Mouse (Mus musculus): ENCODE measurements at regions not wholly inside any gene's neighbourhood (a gene's known extent, or its start where the extent isn't known, plus 50 kb on each side); places are given as distances from the start of the nearest gene placed in this dataset.
A peak's percentile ranks its signal among the peaks of the same experiment; 100 is the strongest.

DNA sequence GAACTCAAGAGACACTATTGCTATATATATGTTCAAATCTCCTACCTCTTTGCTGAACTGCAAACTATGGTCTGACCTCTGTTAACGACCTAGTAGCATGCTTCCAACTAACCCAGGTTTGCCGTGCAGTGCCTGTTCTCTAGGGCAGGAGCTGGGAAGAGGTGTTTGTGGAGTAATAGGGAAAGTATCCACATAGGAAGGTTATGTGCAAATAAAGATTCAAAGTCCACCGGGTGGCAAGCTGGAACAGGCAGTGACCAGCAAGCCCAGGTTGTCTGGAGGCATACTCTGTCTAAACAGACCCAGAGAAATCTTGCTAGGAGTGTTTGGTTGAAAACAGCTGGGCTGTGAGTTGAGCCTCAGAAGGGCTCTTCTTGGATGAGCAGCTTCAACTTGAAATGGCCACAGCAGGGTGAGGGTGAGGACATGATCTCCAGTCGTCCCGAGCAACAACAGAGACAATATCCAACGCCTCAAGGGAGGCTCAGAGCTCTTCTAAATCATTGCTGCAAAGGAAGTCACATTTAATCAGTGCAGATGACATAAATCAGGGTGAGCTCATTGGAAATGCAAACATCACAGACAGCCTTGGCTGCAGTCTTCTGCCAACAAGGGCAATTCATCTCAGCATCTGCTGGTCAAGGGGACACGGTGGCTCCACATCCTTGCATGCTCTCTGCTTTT is 846.7 kb downstream of the Synb start:
- DNase-seq (ENCODE audit: low spot score in 2 of 2): peak in 1 of 2 experiments; percentile 6

DNA sequence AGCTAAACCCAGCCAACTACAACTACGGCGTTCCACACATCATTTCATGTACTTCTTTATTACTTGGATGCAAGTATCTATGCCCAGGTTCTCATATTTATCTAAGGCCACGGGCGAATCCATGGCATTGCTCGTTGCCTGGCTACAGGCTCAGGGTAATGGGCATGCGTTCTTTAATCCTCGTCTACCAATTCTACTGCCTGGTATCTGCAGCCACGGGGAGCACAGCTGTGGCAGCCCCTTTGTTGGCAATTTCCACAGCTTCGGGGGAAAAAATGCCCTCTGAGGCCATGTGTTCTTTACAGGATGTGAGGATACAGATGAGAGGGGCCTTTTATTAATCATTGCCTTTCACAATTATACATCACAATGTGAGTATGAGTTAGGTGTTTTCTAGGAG is 860.8 kb downstream of the Synb start:
- DNase-seq (ENCODE audit: low spot score in 2 of 2): no peak

DNA sequence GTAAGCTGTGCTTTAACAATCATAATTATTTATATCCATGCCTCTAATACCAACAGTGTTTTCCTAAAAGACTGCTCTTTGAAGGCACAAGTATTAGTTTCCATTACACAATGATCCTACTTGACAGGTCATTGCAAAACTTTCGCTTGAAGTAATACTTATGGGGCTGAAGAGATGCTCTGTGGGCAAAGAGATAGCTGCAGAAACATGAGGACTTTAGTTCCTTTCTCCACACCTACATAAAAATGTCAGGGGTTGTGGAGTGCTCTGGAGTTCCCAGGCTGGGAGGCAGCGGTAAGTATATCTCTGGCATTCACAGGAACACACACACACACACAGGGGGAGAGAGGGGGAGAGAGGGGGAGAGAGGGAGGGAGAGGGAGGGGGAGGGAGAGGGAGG is 862.0 kb downstream of the Synb start:
- DNase-seq (ENCODE audit: low spot score in 2 of 2): no peak

DNA sequence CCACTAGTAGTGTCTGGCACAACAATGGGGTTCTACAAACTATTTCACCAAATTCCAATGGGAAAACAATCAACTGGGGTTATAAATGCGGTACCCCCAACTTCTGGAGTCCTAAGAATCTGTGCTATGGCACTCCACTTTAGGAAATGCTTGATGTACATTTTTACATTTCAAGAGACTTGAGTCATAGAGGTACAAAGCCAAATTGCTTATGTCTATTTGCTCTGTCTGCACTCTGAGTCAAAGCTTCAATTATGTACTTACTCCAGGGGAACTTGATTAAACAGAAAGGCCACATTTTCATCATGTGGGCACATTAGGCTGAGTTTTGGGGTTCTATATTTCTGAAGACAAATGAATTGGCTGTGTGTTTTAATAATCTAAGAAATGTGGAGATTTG is 866.9 kb downstream of the Synb start:
- DNase-seq (ENCODE audit: low spot score in 2 of 2): no peak

DNA sequence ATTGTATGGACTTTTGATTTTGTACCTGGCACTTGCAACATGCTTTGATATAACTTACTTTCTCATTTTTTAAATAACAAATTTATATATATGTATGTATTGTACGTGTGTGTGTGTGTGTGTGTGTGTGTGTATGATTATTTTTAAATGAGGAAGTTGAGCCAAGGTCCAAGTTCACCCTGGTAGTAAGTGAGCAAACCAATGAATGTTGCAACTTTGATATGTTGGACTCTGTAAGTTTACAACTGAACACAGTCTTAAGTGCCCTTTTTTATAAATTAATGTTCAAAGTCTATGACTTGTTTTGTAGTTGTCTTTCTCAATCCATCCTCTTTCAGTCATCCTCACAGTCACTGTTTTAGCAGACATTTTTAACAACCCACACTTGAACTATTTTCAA is 901.7 kb downstream of the Synb start:
- DNase-seq (ENCODE audit: low spot score in 2 of 2): no peak

DNA sequence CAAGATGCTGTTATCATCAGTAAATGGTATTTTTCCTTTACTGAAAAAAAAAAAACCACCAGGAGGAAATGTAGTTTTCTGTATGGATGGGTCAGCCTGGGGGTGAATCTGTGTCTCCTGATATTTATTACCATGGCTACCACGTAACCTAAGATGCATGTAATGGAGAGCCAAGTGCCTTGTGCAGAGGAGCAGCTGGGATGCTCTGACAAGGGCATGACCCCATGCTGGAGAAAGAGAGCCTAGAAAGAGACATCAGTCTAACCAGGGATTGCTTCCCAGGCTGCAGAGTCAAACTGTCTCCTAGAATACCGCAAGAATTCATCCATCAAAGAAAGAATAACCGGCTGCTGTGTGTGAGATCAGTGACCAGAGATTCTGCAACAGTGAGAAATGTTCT is 902.2 kb downstream of the Synb start:
- no peak for DNase-seq (ENCODE audit: low spot score in 2 of 2)

DNA sequence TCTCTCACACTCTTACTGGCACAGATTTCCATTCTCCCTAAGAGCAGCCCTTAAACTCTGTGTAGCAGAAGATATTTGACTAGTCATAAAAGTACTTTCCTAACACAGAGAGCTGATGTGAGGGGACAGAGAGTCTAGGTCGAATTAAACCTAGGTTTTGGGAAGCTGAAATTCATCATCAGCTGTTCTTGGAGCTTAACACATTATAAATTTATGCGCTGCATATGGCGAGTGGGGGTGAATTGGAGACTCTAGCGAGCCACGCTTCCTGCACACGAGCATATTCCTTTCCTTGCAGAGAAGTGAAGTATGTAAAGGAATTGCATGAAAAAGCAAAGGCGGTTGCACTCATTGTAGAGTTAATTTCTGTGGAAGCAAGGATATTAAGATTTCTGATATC is 912.4 kb downstream of the Synb start:
- DNase-seq (ENCODE audit: low spot score in 2 of 2): no peak

DNA sequence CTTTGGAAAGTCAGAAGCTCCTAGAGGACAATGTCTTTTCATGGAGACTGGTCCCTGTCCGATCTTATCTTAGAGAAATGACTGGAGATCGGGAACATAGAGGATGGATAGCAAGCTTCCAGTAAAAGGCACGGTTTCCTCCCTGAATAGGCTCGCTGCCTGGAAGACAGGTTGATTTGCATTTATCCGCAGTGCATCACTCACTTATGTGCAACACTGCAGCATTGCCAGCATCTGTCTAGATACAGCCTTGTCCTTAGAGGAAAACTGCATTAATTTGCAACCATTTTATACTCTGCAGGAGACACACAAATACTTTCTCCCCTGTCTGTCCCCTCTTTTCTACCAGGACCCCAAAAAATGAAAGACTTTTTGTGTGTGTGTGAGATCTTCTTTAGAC is 926.4 kb downstream of the Synb start:
- DNase-seq (ENCODE audit: low spot score in 2 of 2): no peak

DNA sequence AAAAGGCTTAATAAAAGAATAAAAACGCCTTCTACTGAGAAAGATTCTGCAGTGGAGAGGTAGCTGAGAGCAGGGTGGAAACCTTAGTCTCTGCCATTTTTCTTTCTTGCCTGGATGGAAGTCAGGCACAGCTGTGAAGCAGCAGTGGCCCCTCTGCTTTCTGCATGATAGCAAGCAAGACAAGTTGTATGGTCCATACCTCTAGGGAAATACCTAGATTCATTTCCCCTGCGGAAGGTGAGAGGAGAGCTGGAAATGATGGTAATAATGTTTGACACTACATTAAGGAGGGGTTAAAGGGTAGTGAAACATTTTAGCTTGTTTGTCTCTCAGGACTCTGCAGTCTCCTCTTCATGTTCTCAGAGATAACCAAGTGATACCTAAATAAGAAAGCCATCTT is 930.2 kb downstream of the Synb start:
- DNase-seq (ENCODE audit: low spot score in 2 of 2): no peak

DNA sequence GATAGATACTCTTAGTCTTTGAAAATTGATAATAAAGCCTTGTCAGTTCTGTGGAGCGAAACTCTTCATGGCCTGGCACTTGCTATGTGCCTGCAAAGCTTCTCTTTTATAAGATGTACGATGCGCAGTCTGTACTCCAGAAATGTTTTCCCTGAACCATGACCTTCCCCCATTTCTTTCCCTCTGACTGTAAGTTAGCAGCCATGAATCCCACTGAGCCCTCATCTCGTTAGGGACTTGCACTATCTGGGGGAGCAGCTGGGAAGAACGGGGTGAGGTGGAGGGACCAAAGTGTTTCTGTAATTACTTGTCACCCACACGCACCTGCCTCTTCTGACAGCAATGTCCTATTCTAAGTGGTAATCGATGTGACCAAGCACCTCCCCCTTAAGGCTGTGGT is 932.1 kb downstream of the Synb start:
- no peak for DNase-seq (ENCODE audit: low spot score in 2 of 2)

DNA sequence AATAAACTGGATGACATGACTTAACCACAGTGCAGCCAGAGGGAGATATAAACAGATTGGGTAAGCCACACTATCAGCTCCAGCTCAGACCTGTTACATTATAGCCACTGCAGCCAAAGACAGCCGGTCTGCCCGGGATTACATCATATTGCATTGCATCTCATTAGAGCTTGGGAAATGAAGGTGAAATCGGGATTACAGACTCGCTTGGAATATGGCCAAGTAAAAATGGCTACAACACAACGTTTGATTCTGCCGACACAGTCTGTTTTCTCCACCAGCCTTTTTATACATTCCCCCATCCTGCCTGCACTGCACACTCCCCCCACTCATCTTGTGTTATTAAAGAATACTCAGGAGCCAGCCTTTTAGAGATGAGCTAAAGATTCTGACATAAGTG is 932.6 kb downstream of the Synb start:
- no peak for DNase-seq (ENCODE audit: low spot score in 2 of 2)

DNA sequence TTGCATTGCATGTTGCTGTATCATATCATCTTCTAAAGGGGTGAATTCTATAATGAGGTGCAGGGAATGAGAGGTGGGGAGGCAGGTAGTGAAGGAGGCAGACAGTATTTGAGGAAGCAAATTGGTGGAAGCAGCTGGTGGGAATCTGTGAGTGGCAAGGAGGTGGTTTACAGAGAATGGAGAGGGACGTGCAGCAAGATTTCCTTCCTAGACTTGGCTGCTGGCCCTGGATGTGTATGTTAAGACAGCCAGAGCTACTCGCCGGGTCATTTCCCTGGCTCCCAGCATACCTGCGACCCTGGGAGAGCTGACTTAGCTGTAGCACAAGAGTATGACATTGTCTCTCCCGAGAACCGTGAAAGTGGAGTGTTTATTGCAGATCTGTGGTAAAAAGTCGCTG is 937.7 kb downstream of the Synb start:
- DNase-seq (ENCODE audit: low spot score in 2 of 2): no peak

DNA sequence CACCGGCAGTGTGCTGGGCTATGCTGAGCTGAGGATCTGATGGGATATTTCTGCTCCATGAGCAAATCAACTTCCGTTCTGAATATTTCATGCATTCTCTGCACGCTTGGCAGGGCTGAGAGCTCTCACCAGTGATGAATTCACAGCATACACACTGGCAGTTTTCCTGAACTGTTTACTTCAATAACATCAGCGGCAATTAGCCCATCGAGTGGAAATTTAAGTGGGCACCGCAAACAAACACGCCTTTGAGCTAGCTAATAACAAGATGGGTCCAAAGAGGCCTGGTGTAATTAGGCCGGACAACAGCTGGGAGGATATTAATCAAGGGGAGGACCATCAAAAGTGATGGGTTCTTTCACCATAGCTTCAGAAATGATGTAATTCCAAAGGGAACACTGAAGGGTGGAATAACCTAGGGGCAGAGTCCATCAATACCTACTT is 938.6 kb downstream of the Synb start:
- no peak for DNase-seq (ENCODE audit: low spot score in 2 of 2)

DNA sequence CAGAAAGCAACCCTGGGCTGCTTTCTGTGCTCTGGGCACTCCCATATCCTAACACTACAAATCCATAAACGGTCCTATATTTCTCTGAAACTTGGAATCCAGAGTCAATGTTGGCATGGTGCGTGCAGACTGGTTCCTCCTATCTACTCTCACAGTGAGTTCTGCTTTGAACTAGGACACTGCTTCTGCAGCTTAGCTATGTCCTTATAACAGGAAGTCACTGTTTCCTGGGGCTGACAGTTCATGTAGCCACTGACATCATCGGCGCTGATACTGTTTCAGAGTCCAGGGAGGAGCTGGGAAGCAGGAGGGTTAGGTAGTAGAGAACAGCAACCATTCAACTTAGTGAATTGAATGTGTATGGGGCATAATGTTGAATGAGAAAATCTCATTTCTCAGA is 948.6 kb downstream of the Synb start:
- no peak for DNase-seq (ENCODE audit: low spot score in 2 of 2)

DNA sequence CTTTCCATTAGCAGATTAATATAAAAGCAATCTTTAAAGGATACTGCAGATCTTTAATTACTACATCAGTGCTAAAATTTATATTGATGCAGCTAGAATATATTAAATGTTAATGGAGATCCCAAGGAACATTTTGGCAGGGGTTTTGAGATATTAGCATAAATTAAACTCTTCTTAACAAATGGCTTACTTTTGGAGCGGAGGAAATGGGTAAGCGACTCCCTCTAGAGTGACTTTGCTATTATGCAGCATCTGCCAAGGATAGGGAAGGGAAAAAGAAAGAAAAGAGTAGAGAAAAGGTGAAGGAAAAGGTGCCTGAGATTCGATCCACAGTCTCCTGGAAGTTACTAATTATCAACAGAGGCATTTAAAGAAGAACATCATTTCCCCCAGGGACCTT is 949.4 kb downstream of the Synb start:
- no peak for DNase-seq (ENCODE audit: low spot score in 2 of 2)

DNA sequence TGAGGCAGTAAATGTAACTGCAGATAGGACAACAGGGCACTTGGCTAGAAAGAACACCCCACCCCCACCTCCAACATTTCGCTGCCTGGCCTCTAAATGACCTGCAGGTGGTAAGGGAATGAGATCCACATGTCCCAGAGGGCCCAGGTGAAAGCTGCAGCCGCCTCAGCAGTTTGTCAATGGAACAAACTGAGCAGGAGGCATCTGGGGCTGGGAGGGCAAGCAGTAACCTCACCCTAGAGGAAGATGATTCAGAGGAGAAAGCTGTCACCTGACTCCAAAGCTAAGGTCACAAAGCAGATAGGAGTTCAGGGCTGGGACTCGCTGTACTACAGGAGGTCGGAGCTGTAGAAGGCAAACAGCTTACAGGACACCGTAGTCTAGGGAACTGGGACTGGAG is 955.7 kb downstream of the Synb start:
- DNase-seq (ENCODE audit: low spot score in 2 of 2): no peak

DNA sequence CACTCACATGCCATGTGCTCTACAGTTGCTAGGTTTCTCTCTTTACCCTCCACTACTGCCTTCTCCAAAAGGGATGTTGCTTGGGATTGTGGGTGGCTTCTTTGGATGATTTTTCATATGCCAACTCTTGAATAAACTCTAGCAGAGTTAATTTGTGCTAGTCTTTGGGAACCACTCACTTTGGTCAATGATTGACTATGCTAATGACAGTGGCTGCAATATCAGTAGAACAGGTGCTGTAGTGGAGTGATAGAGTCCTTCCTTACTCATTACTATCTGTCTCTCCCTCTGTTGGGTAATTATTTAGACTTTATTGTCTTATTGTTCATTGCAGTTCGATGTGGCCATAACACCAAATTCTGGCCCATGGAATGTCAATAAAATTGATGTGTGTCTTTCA is 969.0 kb downstream of the Synb start:
- no peak for DNase-seq (ENCODE audit: low spot score in 2 of 2)

DNA sequence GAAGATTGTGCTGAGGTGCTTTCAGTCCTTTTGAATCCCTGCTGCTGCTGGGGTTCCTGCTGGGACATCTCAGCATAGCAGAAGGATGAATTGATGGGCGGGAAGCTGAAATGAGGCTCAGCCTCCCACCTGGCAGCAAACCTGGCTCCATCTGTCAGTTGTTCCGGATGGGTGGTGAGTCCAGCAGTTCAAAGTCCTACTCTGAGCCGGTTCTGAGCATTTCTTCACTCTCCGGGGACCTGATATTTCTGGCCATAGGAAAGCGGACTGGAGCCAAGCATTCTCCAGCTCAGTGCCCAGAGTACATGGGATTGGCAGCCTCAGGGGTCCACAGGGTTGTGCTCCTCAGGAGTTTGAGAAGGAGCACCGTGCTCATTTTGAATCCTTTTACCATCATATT is 971.1 kb downstream of the Synb start:
- no peak for DNase-seq (ENCODE audit: low spot score in 2 of 2)

DNA sequence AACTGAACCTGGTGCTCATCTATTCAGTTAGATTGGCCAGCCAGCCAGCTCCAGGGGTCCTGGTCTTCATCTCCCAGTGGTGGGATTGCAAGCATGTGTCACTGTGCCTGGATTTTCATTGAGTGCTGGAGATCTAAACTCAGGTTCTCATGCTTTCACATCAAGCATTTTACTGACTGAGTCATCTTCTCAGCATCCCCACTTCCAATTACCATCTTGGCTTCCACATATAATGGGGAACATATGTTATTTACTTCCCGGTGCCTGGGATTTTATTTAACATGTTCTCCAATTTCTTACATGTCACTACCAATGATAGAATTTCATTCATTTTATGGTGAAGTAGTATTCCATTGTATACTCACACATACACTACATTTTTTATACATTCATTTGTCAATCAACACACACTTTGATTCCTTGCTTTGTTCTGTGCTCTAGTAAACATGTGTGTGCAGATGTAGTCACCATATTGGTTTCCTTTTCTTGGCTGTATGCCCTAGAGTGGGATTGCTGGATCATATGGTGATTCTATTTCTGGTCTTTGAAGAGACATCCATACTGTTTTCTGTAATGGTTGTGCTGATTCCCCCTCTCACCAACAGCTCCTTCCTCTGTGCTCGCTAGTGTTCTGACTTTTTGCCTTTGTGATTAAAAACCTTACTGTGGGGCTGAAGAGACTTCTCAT is 986.0 kb downstream of the Synb start:
- DNase-seq (ENCODE audit: low spot score in 2 of 2): no peak

DNA sequence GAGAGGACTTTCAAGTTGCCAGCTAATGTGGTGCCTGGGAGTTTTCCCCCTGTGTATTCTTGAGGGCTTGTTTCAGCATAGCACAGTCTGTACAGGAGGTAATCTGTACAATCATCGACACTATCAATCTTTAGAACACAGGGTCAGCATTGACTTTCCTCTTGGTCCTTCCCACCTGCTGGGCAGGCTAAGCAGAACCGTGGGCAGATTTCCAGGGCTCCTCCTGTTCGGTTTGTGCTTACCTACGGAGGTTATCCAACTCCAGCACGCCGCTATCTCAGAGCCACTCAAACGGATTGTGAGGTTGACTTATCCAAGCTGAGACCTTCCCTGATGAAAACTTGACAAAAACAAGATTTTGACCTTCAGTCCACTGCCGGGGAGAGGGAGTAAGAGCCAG is 988.9 kb downstream of the Synb start:
- peak; percentile 16 to 23 for DNase-seq (ENCODE audit: low spot score in 2 of 2)

DNA sequence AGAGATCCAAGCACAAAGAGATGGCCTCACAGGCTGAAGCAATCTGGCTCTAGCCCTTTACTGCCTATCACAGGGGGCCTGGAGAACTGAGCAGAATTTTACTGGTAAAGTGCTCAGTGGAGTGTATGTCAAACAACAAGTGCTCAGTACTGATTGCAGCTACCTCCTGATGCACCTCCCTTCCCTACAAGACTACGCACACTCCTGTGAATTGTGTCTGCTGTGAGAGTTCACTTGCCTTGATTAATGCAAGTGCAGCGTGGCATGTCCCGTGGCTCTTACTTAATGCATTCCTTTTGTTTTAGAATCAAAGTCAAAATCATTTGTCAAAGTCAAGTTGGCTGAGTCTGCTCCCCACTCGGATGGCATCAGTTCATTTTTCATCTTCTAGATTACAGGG is 992.4 kb downstream of the Synb start:
- DNase-seq (ENCODE audit: low spot score in 2 of 2): no peak

DNA sequence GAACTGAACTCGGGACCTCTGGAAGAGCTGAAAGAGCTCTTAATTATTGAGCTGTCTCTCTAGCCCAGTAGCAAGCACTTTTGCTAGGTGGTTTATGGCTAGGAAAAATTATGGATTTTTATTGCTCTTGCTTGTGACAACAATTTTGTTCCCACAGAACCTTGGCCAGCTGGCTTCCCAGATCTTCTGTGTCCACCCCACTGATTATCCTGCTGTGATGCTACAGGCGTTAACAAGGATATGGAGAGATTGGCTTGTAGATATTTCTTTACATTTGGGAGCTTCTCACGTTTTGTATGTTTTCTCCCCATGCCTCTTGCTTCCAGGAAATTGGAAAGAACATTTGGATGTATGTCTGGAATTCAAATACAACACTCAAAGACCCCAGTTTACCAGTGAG is 1008.6 kb downstream of the Synb start:
- DNase-seq (ENCODE audit: low spot score in 2 of 2): no peak

DNA sequence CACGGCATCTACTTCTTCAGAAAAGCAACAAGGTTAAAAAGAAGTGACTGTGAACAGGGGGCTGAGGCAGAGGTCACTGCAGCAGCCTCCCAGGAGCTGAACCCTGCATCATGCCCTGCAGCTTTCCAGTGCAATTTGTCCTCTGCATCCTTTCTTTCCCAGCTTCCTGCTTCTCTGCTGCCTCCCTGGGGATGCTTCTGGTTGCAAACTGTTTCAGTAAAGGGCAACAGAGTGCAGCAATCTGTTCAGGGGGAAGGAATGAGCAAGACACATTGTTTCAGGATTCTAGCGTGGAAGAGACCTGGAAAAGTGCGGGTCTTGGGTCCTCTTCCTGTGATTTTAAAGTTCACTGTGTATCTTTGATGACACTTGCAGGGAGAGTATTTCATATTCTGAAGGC is 1032.7 kb downstream of the Synb start:
- no peak for DNase-seq (ENCODE audit: low spot score in 2 of 2)

DNA sequence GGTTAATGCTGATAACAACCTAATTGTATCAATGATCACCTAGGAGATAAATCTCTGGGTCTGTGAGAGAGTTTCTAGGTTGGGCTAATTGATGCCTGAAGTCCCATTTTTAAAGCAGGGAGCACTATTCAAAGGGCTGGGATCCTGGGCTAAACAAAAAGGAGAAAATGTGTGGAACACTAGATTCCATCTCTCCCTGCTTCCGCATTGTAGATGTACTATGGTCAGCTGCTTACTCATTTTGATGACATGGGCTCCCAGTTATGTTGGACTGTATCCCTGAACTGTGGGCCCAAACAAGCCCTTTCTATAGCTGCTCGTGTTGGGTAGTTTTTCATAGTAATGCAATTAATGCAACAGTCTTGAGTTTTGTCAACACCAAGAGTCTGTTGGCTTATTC is 1047.1 kb downstream of the Synb start:
- DNase-seq (ENCODE audit: low spot score in 2 of 2): no peak
